Mouse (Mus musculus) spleen, adult 10 weeks (tissue): Measurements from ENCODE around the gene Gm3526. TPM values are rescaled to one million over a fixed set of nuclear protein-coding genes. Genes with fewer than 3 reads are reported as not detected.

ENCODE experiments used
- polyA plus RNA-seq: library from polyadenylated mRNA; stranded (reverse); fragments of 350-450 nt; fragmentation: Illumina TruSeq; extraction: RNeasy Lipid Tissue Mini Kit (QIAGEN cat#74804); gene quantifications from one replicate; pipeline ENCODE4 v1.2.3, GENCODE M21; 2015; ENCODE audit warnings: low replicate concordance; ENCODE audit not compliant: insufficient read depth

The Gm3526 gene
- polyA plus RNA-seq: not detected

GRCm38 (mm10) chr14:5260480-5260879 lies at the start of gene Gm3526:
Gm3526 (minus strand) TSS chr14:5260580.

Other genes starting within 250 kb of the Gm3526 start
- gene Gm3298, start 244.7 kb downstream of the Gm3526 start, polyA plus RNA-seq: not detected
- gene 4930555G01Rik, start 210.0 kb downstream of the Gm3526 start, polyA plus RNA-seq: not detected
- 0.37 TPM for gene Gm8281, start 189.5 kb downstream of the Gm3526 start, polyA plus RNA-seq
- gene Gm8279, start 129.1 kb downstream of the Gm3526 start, polyA plus RNA-seq: not detected
- not detected for gene Gm3317, start 96.0 kb downstream of the Gm3526 start, polyA plus RNA-seq
- not detected for gene Gm8271, start 74.8 kb downstream of the Gm3526 start, polyA plus RNA-seq
- gene Gm3542, start 74.3 kb upstream of the Gm3526 start, polyA plus RNA-seq: not detected
- 0.81 TPM for gene Gm3500, start 128.5 kb upstream of the Gm3526 start, polyA plus RNA-seq
- 0.44 TPM for gene Gm3194, start 194.9 kb upstream of the Gm3526 start, polyA plus RNA-seq
- not detected for gene Gm8246, start 217.2 kb upstream of the Gm3526 start, polyA plus RNA-seq
- not detected for gene Gm3187, start 223.6 kb upstream of the Gm3526 start, polyA plus RNA-seq
- gene Gm3488, start 241.1 kb upstream of the Gm3526 start, polyA plus RNA-seq: 0.66 TPM